Mouse (Mus musculus): ENCODE results near the gene Grk1.
A peak's percentile ranks its signal among the peaks of the same experiment; 100 is the strongest.

The Grk1 gene

GRCm38 (mm10) chr8:13430866-13431265, 26.0 kb downstream of the Grk1 start:
- DNase-seq: no peak

- DNase-seq: no peak
These were observed 28.2 kb downstream of the Grk1 start for GRCm38 (mm10) chr8:13433130-13433529.

GRCm38 (mm10) chr8:13434889-13435288, 30.0 kb downstream of the Grk1 start, which contains the start of gene Tmem255b:
Gene Tmem255b (plus strand): TSS chr8:13435189.
- no peak for DNase-seq

- DNase-seq: no peak
These were observed 31.2 kb downstream of the Grk1 start for GRCm38 (mm10) chr8:13436052-13436451.

- DNase-seq: no peak
These were observed 32.6 kb downstream of the Grk1 start for GRCm38 (mm10) chr8:13437531-13437930.

- DNase-seq: no peak
These were observed 37.3 kb downstream of the Grk1 start for GRCm38 (mm10) chr8:13442152-13442551.

- no peak for DNase-seq
These were observed 41.6 kb downstream of the Grk1 start for GRCm38 (mm10) chr8:13446456-13446855.

- DNase-seq: no peak
These were observed 43.3 kb downstream of the Grk1 start for GRCm38 (mm10) chr8:13448145-13448544.

- DNase-seq: no peak
These were observed 46.9 kb downstream of the Grk1 start for GRCm38 (mm10) chr8:13451747-13452277.

GRCm38 (mm10) chr8:13454341-13455113, 49.6 kb downstream of the Grk1 start:
- DNase-seq: no peak

GRCm38 (mm10) chr8:13455295-13455694, 50.4 kb downstream of the Grk1 start:
- peak; percentile 66 to 84 for DNase-seq

GRCm38 (mm10) chr8:13459431-13459830, 54.5 kb downstream of the Grk1 start:
- DNase-seq: no peak

GRCm38 (mm10) chr8:13461085-13461765, 56.3 kb downstream of the Grk1 start:
- DNase-seq: peak in 1 of 2 experiments; percentile 46

- DNase-seq: peak; percentile 60 to 77
These were observed 57.0 kb downstream of the Grk1 start for GRCm38 (mm10) chr8:13461843-13462242.

GRCm38 (mm10) chr8:13462392-13462791, 57.5 kb downstream of the Grk1 start:
- peak; percentile 95 to 97 for DNase-seq

- no peak for DNase-seq
These were observed 60.4 kb downstream of the Grk1 start for GRCm38 (mm10) chr8:13465324-13465723.

- no peak for DNase-seq
These were observed 62.1 kb downstream of the Grk1 start for GRCm38 (mm10) chr8:13466989-13467388.

- no peak for DNase-seq
These were observed 63.9 kb downstream of the Grk1 start for GRCm38 (mm10) chr8:13468737-13469136.

- no peak for DNase-seq
These were observed 66.6 kb downstream of the Grk1 start for GRCm38 (mm10) chr8:13471484-13471883.
